Mouse (Mus musculus) layer of hippocampus, adult 18-20 months (tissue): ENCODE data around the gene Creb5. TPM values are rescaled to one million over a fixed set of nuclear protein-coding genes. Genes with fewer than 3 reads are reported as not detected.

Experiments
- DNase-seq, 2 experiments: peaks; one replicate each; pipeline ENCODE4 v3.0.0; 2022; ENCODE audit warnings: low spot score in 2 of 2
- total RNA-seq, 2 experiments: library from RNA; stranded (reverse); gene quantifications; 2 replicates each; pipeline ENCODE4 v1.2.3; 2021

Gene Creb5
- total RNA-seq, 2 experiments from 2014 or later = 2.6 to 3.2 TPM

GRCm38 (mm10) chr6:53490917-53491316 lies 203.8 kb downstream of the Creb5 start:
- no peak for DNase-seq

DNA sequence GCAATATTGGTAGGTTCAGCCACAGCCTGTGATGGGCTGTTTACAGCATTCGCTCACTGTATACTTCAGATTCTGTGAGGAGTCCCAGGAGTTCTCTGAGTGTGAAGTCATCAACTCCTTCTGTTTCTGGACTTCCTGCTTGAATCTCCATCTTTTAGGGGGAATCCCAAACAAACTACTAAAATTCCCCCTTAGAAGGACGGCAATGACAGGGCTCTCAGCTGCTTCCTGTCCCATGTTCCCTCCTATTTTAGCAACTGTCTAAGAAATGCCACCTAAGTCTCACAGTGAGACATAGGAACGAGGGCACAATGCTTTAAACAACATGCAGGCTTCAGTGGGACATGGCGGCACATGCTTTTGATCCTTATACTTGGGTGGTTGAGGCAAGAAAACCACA lies 204.3 kb downstream of the Creb5 start:
- DNase-seq = no peak

- no peak for DNase-seq
Observed at GRCm38 (mm10) chr6:53493864-53494263, 206.8 kb downstream of the Creb5 start.

- DNase-seq = no peak
Observed at GRCm38 (mm10) chr6:53495667-53496066, 208.6 kb downstream of the Creb5 start.

DNA sequence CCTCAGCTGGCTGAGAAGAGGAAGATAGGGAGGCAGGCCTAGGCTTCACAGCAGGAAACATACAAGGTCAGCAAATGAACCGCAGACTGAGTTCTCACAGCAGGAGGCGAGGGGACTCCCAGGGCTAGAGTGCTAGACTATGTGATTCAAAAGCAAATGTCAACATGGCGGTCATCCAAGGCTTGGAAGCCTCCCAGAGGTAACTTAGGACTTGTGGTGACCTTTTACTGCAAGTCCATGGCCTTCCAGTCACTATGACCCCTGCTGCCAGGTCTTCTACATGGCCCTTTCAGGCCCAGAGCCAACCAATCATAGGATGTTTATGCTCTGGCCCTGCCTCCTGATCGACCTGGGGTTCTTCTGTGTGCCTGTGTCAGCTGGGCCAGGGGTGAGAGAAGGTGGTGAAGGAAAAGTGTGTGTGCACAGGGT lies 209.3 kb downstream of the Creb5 start:
- DNase-seq = peak in 1 of 2 experiments; percentile 7

- no peak for DNase-seq
Observed at GRCm38 (mm10) chr6:53497904-53498536, 210.9 kb downstream of the Creb5 start.

DNA sequence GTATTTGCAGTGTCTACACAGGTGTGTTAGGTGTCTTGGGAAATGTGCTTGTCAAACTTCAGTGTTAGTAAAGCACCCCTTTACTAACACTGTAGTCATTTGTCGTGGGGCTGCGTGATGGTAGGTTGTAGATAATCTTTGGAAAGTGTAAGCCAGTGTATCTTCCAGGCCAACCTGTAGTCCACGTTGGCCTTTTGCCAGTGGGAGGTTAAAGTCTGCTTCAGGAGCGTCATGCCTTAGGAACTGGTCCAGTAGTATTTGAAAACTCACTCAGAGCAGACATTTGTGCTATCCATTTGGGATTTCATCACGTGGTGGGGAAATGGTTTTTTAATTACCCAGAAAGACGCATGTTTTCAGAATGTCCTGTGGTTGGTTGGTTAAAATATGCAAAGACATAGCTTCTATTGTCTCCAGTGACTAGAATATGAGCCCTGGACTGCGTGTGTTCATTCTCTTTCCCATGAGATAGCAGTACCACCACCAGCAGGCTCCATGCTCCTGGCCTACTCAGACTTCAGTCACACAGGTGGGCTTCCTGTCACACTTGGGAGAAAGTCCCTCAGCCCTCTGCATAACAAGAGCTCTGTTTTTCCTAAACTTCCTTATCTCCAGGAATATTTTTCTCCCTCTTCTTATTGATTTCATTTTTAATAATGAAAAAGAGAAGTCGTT lies 212.7 kb downstream of the Creb5 start:
- DNase-seq = no peak

- DNase-seq = no peak
Observed at GRCm38 (mm10) chr6:53501236-53501635, 214.2 kb downstream of the Creb5 start.

GRCm38 (mm10) chr6:53506947-53507564 lies 220.0 kb downstream of the Creb5 start:
- DNase-seq = no peak

- no peak for DNase-seq
Observed at GRCm38 (mm10) chr6:53508847-53509494, 221.9 kb downstream of the Creb5 start.

GRCm38 (mm10) chr6:53510005-53510404 lies 222.9 kb downstream of the Creb5 start:
- DNase-seq = no peak

DNA sequence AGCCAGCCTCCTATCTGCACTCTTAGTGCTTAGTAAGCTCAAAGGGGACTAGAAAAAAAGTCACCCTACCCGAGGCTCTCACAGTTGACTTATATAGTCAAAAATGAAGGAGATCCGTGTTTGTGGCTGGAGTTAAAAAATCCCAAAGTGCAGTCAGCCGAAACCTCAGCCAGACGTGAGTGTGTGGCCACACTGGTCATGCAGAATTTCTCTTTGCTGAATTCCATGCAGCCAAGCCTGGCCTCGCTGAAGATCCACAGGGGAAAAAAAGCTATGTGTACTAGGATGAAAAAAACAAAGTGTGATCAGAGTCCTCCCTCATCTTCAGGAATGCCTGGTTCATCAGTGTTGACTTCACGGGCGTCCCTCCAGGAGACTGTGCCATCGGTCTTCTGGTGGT lies 225.2 kb downstream of the Creb5 start:
- no peak for DNase-seq

DNA sequence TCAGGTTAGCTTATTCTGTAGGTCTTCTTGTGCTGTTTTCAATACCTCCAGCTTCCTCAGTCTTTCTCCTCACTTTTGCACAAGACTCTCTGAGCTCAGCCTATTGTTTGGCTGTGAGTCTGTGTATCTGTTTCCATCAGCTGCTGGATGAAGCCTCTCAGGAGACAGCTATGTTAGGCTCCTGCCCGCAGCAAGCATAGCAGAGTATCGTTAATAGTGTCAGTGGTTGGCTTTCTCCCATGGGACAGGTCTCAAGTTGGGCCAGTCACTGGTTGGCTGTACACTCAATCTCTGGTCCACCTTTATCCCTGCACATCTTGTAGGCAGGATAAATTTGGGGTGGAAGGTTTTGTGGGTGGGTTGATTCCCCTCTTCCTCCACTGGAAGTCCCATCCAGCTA lies 226.3 kb downstream of the Creb5 start:
- no peak for DNase-seq

- no peak for DNase-seq
Observed at GRCm38 (mm10) chr6:53514862-53515261, 227.8 kb downstream of the Creb5 start.

DNA sequence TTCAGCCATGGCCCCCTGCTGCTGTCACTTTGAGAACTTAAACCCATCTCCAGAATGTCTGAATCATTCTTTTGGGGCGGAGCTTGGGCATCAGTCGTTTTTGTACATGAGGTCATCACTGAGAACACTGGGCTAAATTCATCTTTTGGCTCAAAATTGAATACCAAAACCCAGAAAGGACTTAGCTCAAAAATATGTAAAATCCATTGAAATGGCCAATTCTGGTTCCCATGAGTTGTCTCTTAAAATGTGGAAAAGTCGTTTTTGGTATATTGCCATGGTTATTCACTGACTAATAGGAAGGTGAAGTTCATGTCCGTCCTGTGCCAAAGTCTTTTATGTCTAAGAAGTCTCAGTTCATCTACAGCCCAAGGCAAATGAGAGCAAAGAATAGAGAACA lies 228.5 kb downstream of the Creb5 start:
- no peak for DNase-seq

GRCm38 (mm10) chr6:53517371-53517945 lies 230.4 kb downstream of the Creb5 start:
- no peak for DNase-seq

GRCm38 (mm10) chr6:53523743-53524497 lies 236.8 kb downstream of the Creb5 start:
- no peak for DNase-seq

GRCm38 (mm10) chr6:53526460-53526859 lies 239.4 kb downstream of the Creb5 start:
- DNase-seq = no peak

- no peak for DNase-seq
Observed at GRCm38 (mm10) chr6:53530742-53531141, 243.7 kb downstream of the Creb5 start.

- no peak for DNase-seq
Observed at GRCm38 (mm10) chr6:53531461-53531860, 244.4 kb downstream of the Creb5 start.

- DNase-seq = no peak
Observed at GRCm38 (mm10) chr6:53537530-53537929, 250.5 kb downstream of the Creb5 start.
